Mouse (Mus musculus): ENCODE data around the gene Gm21411.
"Not testable (repeated sequence)": the region's sequence is repeated elsewhere in the genome, so short reads cannot be mapped to it uniquely, and the experiment has no call there.

The Gm21411 gene

GRCm38 (mm10) chr4:146909386-146910137 lies at the start of gene Gm21411:
Gene Gm21411, minus strand, starts transcription at chr4:146909590.
- DNase-seq (ENCODE audit: low spot score in 2 of 2): peak in 1 of 2 experiments; percentile 21

GRCm38 (mm10) chr4:146941691-146942090 lies 32.3 kb upstream of the Gm21411 start:
- DNase-seq (ENCODE audit: low spot score in 2 of 2): not testable (repeated sequence)

- DNase-seq (ENCODE audit: low spot score in 2 of 2): no peak
Observed at GRCm38 (mm10) chr4:146932311-146933082, 23.1 kb upstream of the Gm21411 start.

- no peak for DNase-seq (ENCODE audit: low spot score in 2 of 2)
Observed at GRCm38 (mm10) chr4:146915196-146915595, 5.8 kb upstream of the Gm21411 start.

- peak in 1 of 2 experiments; percentile 15 for DNase-seq (ENCODE audit: low spot score in 2 of 2)
Observed at GRCm38 (mm10) chr4:146908131-146908530, 1.3 kb downstream of the Gm21411 start.

- DNase-seq (ENCODE audit: low spot score in 2 of 2): not testable (repeated sequence)
Observed at GRCm38 (mm10) chr4:146904782-146905181, 4.6 kb downstream of the Gm21411 start.

GRCm38 (mm10) chr4:146903126-146903525 lies 6.3 kb downstream of the Gm21411 start:
- not testable (repeated sequence) for DNase-seq (ENCODE audit: low spot score in 2 of 2)
